Mouse (Mus musculus): ENCODE results near the gene Slc9a3r1. TPM values are rescaled to one million over a fixed set of nuclear protein-coding genes. Genes with fewer than 3 reads are reported as not detected.

The Slc9a3r1 gene
- polyA plus RNA-seq, 1 experiment from 2014 or later, result 32.0 TPM

- no peak overlapping the region for H3K27ac ChIP-seq (ENCODE audit: low read depth, low read length)
- H3K9ac ChIP-seq (ENCODE audit: low read length), result no peak overlapping the region
- H3K4me2 ChIP-seq, result no peak overlapping the region
- H3K4me1 ChIP-seq (ENCODE audit: control insufficient read depth, insufficient read depth, low read length), result peaks cover 29% of the 10 kb centered on the region
- ATAC-seq (ENCODE audit: low FRiP score) (peak; percentile 50; the same call in 1 of the 2 replicates), DNase-seq (ENCODE audit: low spot score, missing footprints) (no peak)
- 41% methylated on average over 14 of the region's 14 CpGs for WGBS
- no peak overlapping the region for H3K4me3 ChIP-seq (ENCODE audit: low read depth, low read length)
- no peaks in the 10 kb centered on the region for H3K9me3 ChIP-seq (ENCODE audit: control insufficient read depth, low read length)
- no peaks in the 10 kb centered on the region for H3K27me3 ChIP-seq (ENCODE audit: control insufficient read depth, insufficient read depth, low read length)
- no peaks in the 10 kb centered on the region for H3K36me3 ChIP-seq (ENCODE audit: control insufficient read depth, insufficient read depth, low read length)
These were observed 63.8 kb downstream of the Slc9a3r1 start for GRCm38 (mm10) chr11:115226811-115227491.

DNA sequence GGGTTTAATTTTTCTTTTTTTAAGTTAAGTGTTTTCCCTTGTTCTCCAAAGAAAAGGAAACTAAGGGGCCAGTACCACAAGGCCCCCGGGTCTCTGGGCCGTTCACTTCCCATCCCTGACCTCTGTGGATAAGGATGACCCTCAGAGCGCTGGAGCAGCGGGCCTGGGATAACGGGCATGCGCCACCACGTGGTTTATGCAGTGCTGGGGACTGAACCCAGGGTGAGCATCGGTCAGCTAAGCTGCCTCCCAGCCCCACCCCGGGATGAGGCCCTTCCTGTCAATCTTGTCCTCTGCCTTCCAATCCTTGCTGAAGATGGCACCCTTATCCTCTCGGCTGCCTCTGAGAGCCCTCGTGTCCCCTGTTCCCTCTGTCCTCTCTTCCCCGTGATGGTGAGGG, 64.5 kb downstream of the Slc9a3r1 start:
- ATAC-seq (ENCODE audit: low FRiP score) (peak; percentile 30; the same call in 1 of the 2 replicates), DNase-seq (ENCODE audit: low spot score, missing footprints) (no peak)
- Histone ChIP-seq H3K4me3 (ENCODE audit: low read depth, low read length) (no peak overlapping the region), H3K4me1 (ENCODE audit: control insufficient read depth, insufficient read depth, low read length) (peaks cover 30% of the 10 kb centered on the region), H3K27ac (ENCODE audit: low read depth, low read length) (no peak overlapping the region), H3K9ac (ENCODE audit: low read length) (no peak overlapping the region), H3K27me3 (ENCODE audit: control insufficient read depth, insufficient read depth, low read length) (no peaks in the 10 kb centered on the region), H3K4me2 (no peak overlapping the region), H3K9me3 (ENCODE audit: control insufficient read depth, low read length) (no peaks in the 10 kb centered on the region), H3K36me3 (ENCODE audit: control insufficient read depth, insufficient read depth, low read length) (no peaks in the 10 kb centered on the region)
- WGBS, result 12% methylated on average over 12 of the region's 12 CpGs

DNA sequence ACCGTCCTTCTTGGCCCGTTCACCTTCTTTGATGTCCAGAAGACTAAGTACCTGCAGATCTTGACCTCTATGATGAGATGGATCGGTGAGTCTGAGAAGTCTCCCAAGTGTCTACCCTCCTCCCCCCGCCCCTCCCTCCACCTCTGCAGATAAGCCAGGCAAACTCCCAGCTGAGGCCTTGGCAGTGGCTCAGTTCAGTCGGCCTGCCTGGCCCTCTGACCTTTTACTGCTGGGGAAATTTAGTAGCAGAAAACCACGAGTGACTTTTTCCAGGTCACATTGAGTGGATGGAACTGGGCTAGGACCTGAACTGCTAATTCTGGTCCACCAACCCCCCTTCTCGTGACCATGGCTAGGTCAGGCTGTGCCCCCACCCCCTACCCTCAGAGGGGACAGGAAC, 65.3 kb downstream of the Slc9a3r1 start:
- H3K4me2 ChIP-seq, result no peak overlapping the region
- no peak overlapping the region for H3K9ac ChIP-seq (ENCODE audit: low read length)
- H3K4me1 ChIP-seq (ENCODE audit: control insufficient read depth, insufficient read depth, low read length), result peaks cover 37% of the 10 kb centered on the region
- no peaks in the 10 kb centered on the region for H3K27me3 ChIP-seq (ENCODE audit: control insufficient read depth, insufficient read depth, low read length)
- no peak for DNase-seq (ENCODE audit: low spot score, missing footprints)
- H3K36me3 ChIP-seq (ENCODE audit: control insufficient read depth, insufficient read depth, low read length), result no peaks in the 10 kb centered on the region
- H3K9me3 ChIP-seq (ENCODE audit: control insufficient read depth, low read length), result no peaks in the 10 kb centered on the region
- 64% methylated on average over 7 of the region's 7 CpGs for WGBS
- H3K4me3 ChIP-seq (ENCODE audit: low read depth, low read length), result no peak overlapping the region
- no peak for ATAC-seq (ENCODE audit: low FRiP score)
- H3K27ac ChIP-seq (ENCODE audit: low read depth, low read length), result no peak overlapping the region

DNA sequence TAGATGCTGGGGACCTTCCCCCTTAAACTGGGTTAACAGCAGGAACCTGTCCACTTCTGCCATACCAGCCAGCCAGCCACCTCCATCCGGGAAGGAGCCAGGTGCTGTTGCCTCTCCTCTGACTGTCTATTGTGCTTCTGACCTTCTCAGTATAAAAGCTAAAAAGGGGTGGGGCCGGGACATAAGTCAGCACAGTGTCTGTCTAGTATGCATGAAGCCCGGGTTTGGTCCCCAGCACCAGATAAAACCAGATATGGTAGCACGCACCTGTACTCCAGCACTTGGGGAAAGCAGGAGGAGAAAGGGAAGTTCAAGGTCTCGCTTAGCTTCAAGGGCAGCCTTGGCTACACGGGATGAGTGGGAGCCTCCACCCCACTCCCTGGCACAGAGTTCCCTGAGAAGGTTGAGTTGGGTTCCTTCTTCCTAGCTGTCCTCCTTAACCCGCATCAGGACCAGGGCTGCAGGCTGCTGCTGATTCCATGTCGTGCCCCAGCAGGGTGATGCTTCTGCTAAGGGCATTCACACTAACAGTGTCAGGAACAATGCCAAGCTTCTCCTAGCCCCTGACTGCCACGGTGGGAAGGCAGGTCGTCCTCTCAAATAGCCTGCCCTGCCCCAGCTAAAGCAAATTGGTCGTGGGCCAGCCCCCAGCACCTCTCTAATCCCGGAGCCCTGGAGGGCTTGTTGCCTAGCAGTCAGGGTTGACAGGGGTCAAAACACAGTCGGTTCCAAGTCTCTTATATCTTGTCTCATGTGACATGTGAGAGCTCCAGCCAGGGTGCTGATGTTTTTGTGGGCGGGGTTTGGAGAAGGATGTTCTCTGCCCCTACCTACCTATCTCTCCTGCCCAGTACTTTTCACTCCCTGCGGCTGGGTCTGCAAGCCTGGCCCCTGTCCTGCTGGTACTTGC, 66.1 kb downstream of the Slc9a3r1 start:
- ATAC-seq (ENCODE audit: low FRiP score), result no peak
- DNase-seq (ENCODE audit: low spot score, missing footprints), result no peak

More for the DNA sequence above, 66.1 kb downstream of the Slc9a3r1 start:
- Histone ChIP-seq H3K27me3 (ENCODE audit: control insufficient read depth, insufficient read depth, low read length) (no peaks in the 10 kb centered on the region), H3K27ac (ENCODE audit: low read depth, low read length) (no peak overlapping the region), H3K9ac (ENCODE audit: low read length) (no peak overlapping the region), H3K4me1 (ENCODE audit: control insufficient read depth, insufficient read depth, low read length) (peaks cover 45% of the 10 kb centered on the region), H3K4me2 (no peak overlapping the region), H3K36me3 (ENCODE audit: control insufficient read depth, insufficient read depth, low read length) (no peaks in the 10 kb centered on the region), H3K4me3 (ENCODE audit: low read depth, low read length) (no peak overlapping the region), H3K9me3 (ENCODE audit: control insufficient read depth, low read length) (no peaks in the 10 kb centered on the region)
- WGBS, result 52% methylated on average over 15 of the region's 15 CpGs

Other genes with a start within 250 kb of the Slc9a3r1 start
- gene Cd300lb, start 229.0 kb upstream of the Slc9a3r1 start, polyA plus RNA-seq (2014; fragmentation: Nextera tagmentation; extraction: Ambion mirVana), result 0.30 TPM in 1 of 2 replicates, not detected in the other
- gene Cd300c, start 194.2 kb upstream of the Slc9a3r1 start, polyA plus RNA-seq (2014; fragmentation: Nextera tagmentation; extraction: Ambion mirVana), result not detected in 2 replicates
- gene Cd300ld, start 173.4 kb upstream of the Slc9a3r1 start, polyA plus RNA-seq (2014; fragmentation: Nextera tagmentation; extraction: Ambion mirVana), result 0.08 and 0.16 TPM in 2 replicates
- 0.64 and 1.4 TPM in 2 replicates for gene Cd300c2, start 161.5 kb upstream of the Slc9a3r1 start, polyA plus RNA-seq (2014; fragmentation: Nextera tagmentation; extraction: Ambion mirVana)
- not detected in 2 replicates for gene Cd300ld2, start 147.1 kb upstream of the Slc9a3r1 start, polyA plus RNA-seq (2014; fragmentation: Nextera tagmentation; extraction: Ambion mirVana)
- gene Cd300ld4, start 136.3 kb upstream of the Slc9a3r1 start, polyA plus RNA-seq (2014; fragmentation: Nextera tagmentation; extraction: Ambion mirVana), result not detected in 2 replicates
- not detected in 2 replicates for gene Cd300ld5, start 125.6 kb upstream of the Slc9a3r1 start, polyA plus RNA-seq (2014; fragmentation: Nextera tagmentation; extraction: Ambion mirVana)
- gene Cd300ld3, start 114.9 kb upstream of the Slc9a3r1 start, polyA plus RNA-seq (2014; fragmentation: Nextera tagmentation; extraction: Ambion mirVana), result not detected in 2 replicates
- not detected in 2 replicates for gene Cd300e, start 101.2 kb upstream of the Slc9a3r1 start, polyA plus RNA-seq (2014; fragmentation: Nextera tagmentation; extraction: Ambion mirVana)
- 0.61 and 0.69 TPM in 2 replicates for gene Rab37, start 71.9 kb upstream of the Slc9a3r1 start, polyA plus RNA-seq (2014; fragmentation: Nextera tagmentation; extraction: Ambion mirVana)
- not detected in 2 replicates for gene Cd300lf, start 29.3 kb upstream of the Slc9a3r1 start, polyA plus RNA-seq (2014; fragmentation: Nextera tagmentation; extraction: Ambion mirVana)
- 6.2 and 9.2 TPM in 2 replicates for gene Tmem104, start 24.1 kb downstream of the Slc9a3r1 start, polyA plus RNA-seq (2014; fragmentation: Nextera tagmentation; extraction: Ambion mirVana)
- 17.7 and 19.2 TPM in 2 replicates for gene Nat9, start 24.5 kb downstream of the Slc9a3r1 start, polyA plus RNA-seq (2014; fragmentation: Nextera tagmentation; extraction: Ambion mirVana)
- 0.04 and 0.18 TPM in 2 replicates for gene Grin2c, start 103.9 kb downstream of the Slc9a3r1 start, polyA plus RNA-seq (2014; fragmentation: Nextera tagmentation; extraction: Ambion mirVana)
- gene Fdxr, start 113.7 kb downstream of the Slc9a3r1 start, polyA plus RNA-seq (2014; fragmentation: Nextera tagmentation; extraction: Ambion mirVana), result 11.2 and 12.7 TPM in 2 replicates
- gene Fads6, start 134.3 kb downstream of the Slc9a3r1 start, polyA plus RNA-seq (2014; fragmentation: Nextera tagmentation; extraction: Ambion mirVana), result 0.23 and 0.28 TPM in 2 replicates
- not detected in 2 replicates for gene Otop2, start 143.8 kb downstream of the Slc9a3r1 start, polyA plus RNA-seq (2014; fragmentation: Nextera tagmentation; extraction: Ambion mirVana)
- 0.08 TPM in 1 of 2 replicates, not detected in the other for gene Ush1g, start 158.7 kb downstream of the Slc9a3r1 start, polyA plus RNA-seq (2014; fragmentation: Nextera tagmentation; extraction: Ambion mirVana)
- 0.18 and 0.34 TPM in 2 replicates for gene Otop3, start 171.4 kb downstream of the Slc9a3r1 start, polyA plus RNA-seq (2014; fragmentation: Nextera tagmentation; extraction: Ambion mirVana)
- 17.8 and 18.3 TPM in 2 replicates for gene Hid1, start 204.4 kb downstream of the Slc9a3r1 start, polyA plus RNA-seq (2014; fragmentation: Nextera tagmentation; extraction: Ambion mirVana)
- 20.6 and 20.9 TPM in 2 replicates for gene Cdr2l, start 218.6 kb downstream of the Slc9a3r1 start, polyA plus RNA-seq (2014; fragmentation: Nextera tagmentation; extraction: Ambion mirVana)
- 268 and 278 TPM in 2 replicates for gene Mrpl58, start 240.4 kb downstream of the Slc9a3r1 start, polyA plus RNA-seq (2014; fragmentation: Nextera tagmentation; extraction: Ambion mirVana)

All from midbrain, embryonic 11.5 days (tissue).